Mouse (Mus musculus) regulatory T cell (primary cell): ENCODE measurements around the gene Pdxdc1.
"Not testable (repeated sequence)": the region's sequence is repeated elsewhere in the genome, so short reads cannot be mapped to it uniquely, and the experiment has no call there.

ENCODE experiments used
- in situ Hi-C: fragments of 300-600 bp; cut with MboI, MseI; formaldehyde crosslinking; loops from one replicate; pipeline ENCODE4 v1.15.1; 2025; ENCODE audit warnings: high pct_unique_total_duplicates

Pdxdc1 gene

GRCm38 (mm10) chr16:13902888-13903483 lies at the start of gene Pdxdc1, which contains the start of gene Mpv17l:
TSS of gene Pdxdc1 (minus strand) at chr16:13903131.
TSS of gene Mpv17l (plus strand) at chr16:13903161.
- in situ Hi-C loops, result loop anchor here (10.0 kb wide), 1 partner anchor 648 kb away; the partner anchor contains the start of gene Mrtfb

- in situ Hi-C loops, result no loop called here
Measured at GRCm38 (mm10) chr16:13951245-13951644, 48.3 kb upstream of the Pdxdc1 start.

GRCm38 (mm10) chr16:13946306-13946705 lies 43.4 kb upstream of the Pdxdc1 start:
- in situ Hi-C loops, result no loop called here

- in situ Hi-C loops, result no loop called here
Measured at GRCm38 (mm10) chr16:13945153-13945552, 42.2 kb upstream of the Pdxdc1 start.

GRCm38 (mm10) chr16:13944752-13945151 lies 41.8 kb upstream of the Pdxdc1 start:
- in situ Hi-C loops, result no loop called here

- in situ Hi-C loops, result no loop called here
Measured at GRCm38 (mm10) chr16:13944178-13944577, 41.2 kb upstream of the Pdxdc1 start.

GRCm38 (mm10) chr16:13940847-13941395 lies 38.0 kb upstream of the Pdxdc1 start:
- in situ Hi-C loops, result no loop called here

- in situ Hi-C loops, result no loop called here
Measured at GRCm38 (mm10) chr16:13940139-13940846, 37.4 kb upstream of the Pdxdc1 start.

GRCm38 (mm10) chr16:13927456-13928075 lies 24.6 kb upstream of the Pdxdc1 start:
- in situ Hi-C loops, result no loop called here

GRCm38 (mm10) chr16:13922966-13923365 lies 20.0 kb upstream of the Pdxdc1 start:
- in situ Hi-C loops, result not testable (repeated sequence)

GRCm38 (mm10) chr16:13922499-13922898 lies 19.6 kb upstream of the Pdxdc1 start:
- in situ Hi-C loops, result not testable (repeated sequence)

GRCm38 (mm10) chr16:13921781-13922180 lies 18.9 kb upstream of the Pdxdc1 start:
- in situ Hi-C loops, result no loop called here

- in situ Hi-C loops, result no loop called here
Measured at GRCm38 (mm10) chr16:13921063-13921462, 18.1 kb upstream of the Pdxdc1 start.

GRCm38 (mm10) chr16:13920093-13920492 lies 17.2 kb upstream of the Pdxdc1 start:
- in situ Hi-C loops, result no loop called here

- in situ Hi-C loops, result loop anchor here (10.0 kb wide), 1 partner anchor 652 kb away; the partner anchor contains the start of gene Mrtfb
Measured at GRCm38 (mm10) chr16:13907297-13907696, 4.4 kb upstream of the Pdxdc1 start.

- in situ Hi-C loops, result loop anchor here (10.0 kb wide), 1 partner anchor 649 kb away; the partner anchor contains the start of gene Mrtfb
Measured at GRCm38 (mm10) chr16:13903488-13903887, 557 bp upstream of the Pdxdc1 start.

GRCm38 (mm10) chr16:13902397-13902831 lies 517 bp downstream of the Pdxdc1 start:
- in situ Hi-C loops, result loop anchor here (10.0 kb wide), 1 partner anchor 648 kb away; the partner anchor contains the start of gene Mrtfb

GRCm38 (mm10) chr16:13898981-13899380 lies 4.0 kb downstream of the Pdxdc1 start:
- in situ Hi-C loops, result no loop called here

GRCm38 (mm10) chr16:13896357-13896756 lies 6.6 kb downstream of the Pdxdc1 start:
- in situ Hi-C loops, result no loop called here

GRCm38 (mm10) chr16:13895740-13896139 lies 7.2 kb downstream of the Pdxdc1 start:
- in situ Hi-C loops, result no loop called here

GRCm38 (mm10) chr16:13894097-13894496 lies 8.8 kb downstream of the Pdxdc1 start:
- in situ Hi-C loops, result no loop called here

- in situ Hi-C loops, result no loop called here
Measured at GRCm38 (mm10) chr16:13892850-13893249, 10.1 kb downstream of the Pdxdc1 start.
